Mouse (Mus musculus) limb, embryonic 14.5 days (tissue): Measurements from ENCODE around the gene Gm10518. TPM values are rescaled to one million over a fixed set of nuclear protein-coding genes. Genes with fewer than 3 reads are reported as not detected.
"Not testable (repeated sequence)": the region's sequence is repeated elsewhere in the genome, so short reads cannot be mapped to it uniquely, and the experiment has no call there.

Source experiments
- ATAC-seq: fragments of 200-750 bp; cut with Nextera tagmentation; 2 replicates; pipeline ENCODE4 v1.8.0; 2017; ENCODE audit warnings: low read depth, moderate number of reproducible peaks, moderate TSS enrichment; ENCODE audit not compliant: low FRiP score
- DNase-seq: peaks from one replicate; pipeline ENCODE4 v3.0.0-alpha.2; 2015; ENCODE audit warnings: low spot score
- H3K27ac ChIP-seq: fragments of 300-500 bp; sonication (generic); replicated peaks from 2 replicates; pipeline ENCODE4 v1.5.1; 2014; ENCODE audit warnings: low read depth, mild to moderate bottlenecking, low read length, moderate library complexity, mixed read lengths
- H3K27me3 ChIP-seq: fragments of 300-500 bp; sonication (generic); 2 replicates; pipeline ENCODE4 v1.6.1; 2014; ENCODE audit warnings: low read length, mixed read lengths; ENCODE audit not compliant: control insufficient read depth, insufficient read depth
- H3K36me3 ChIP-seq: fragments of 300-500 bp; sonication (generic); 2 replicates; pipeline ENCODE4 v1.6.1; 2014; ENCODE audit warnings: mild to moderate bottlenecking, low read length, moderate library complexity, mixed read lengths; ENCODE audit not compliant: control insufficient read depth, insufficient read depth
- H3K4me1 ChIP-seq: fragments of 300-500 bp; sonication (generic); 2 replicates; pipeline ENCODE4 v1.6.1; 2014; ENCODE audit warnings: antibody characterized with exemption, low read length, mixed read lengths; ENCODE audit not compliant: control insufficient read depth, insufficient read depth
- H3K4me2 ChIP-seq: fragments of 300-500 bp; sonication (generic); replicated peaks from 2 replicates; pipeline ENCODE4 v1.6.1; 2014; ENCODE audit warnings: low read depth, mild to moderate bottlenecking, low read length, moderate library complexity; ENCODE audit not compliant: severe bottlenecking
- H3K4me3 ChIP-seq: fragments of 300-500 bp; sonication (generic); replicated peaks from 2 replicates; pipeline ENCODE4 v1.5.1; 2014; ENCODE audit warnings: low read length
- H3K9ac ChIP-seq: fragments of 300-500 bp; sonication (generic); 2 replicates; pipeline ENCODE4 v1.6.1; 2014; ENCODE audit warnings: mild to moderate bottlenecking, low read depth, low read length, moderate library complexity; ENCODE audit not compliant: severe bottlenecking
- H3K9me3 ChIP-seq: fragments of 300-500 bp; sonication (generic); 2 replicates; pipeline ENCODE4 v1.6.1; 2016; ENCODE audit warnings: low read length; ENCODE audit not compliant: control insufficient read depth
- POLR2A ChIP-seq: fragments of 200-500 bp; IDR thresholded peaks from 2 replicates; pipeline ENCODE4 v1.8.0; 2012; ENCODE audit warnings: inconsistent platforms, mild to moderate bottlenecking, moderate library complexity, borderline replicate concordance; ENCODE audit not compliant: insufficient read depth, insufficient read length; ENCODE audit errors: extremely low read depth
- WGBS: fragments of 180-500 bp; shearing (Covaris S2); extraction: QIAGEN DNeasy Blood & Tissue Kit; methylation state at CpG from one replicate; pipeline ENCODE4 v1.1.7; 2014; 5-methylcytosine and 5-hydroxymethylcytosine counted together
- polyA plus RNA-seq, 2 experiments: library from polyadenylated mRNA; depleted of rRNA in 1 of 2; stranded (reverse) in 1 of 2; unstranded in 1 of 2; fragments of >200 nt; fragmentation: Nextera tagmentation in 1 of 2; extraction: Ambion mirVana in 1 of 2; gene quantifications; 2 replicates each; pipeline versions ENCODE4 v1.2.1 to v1.2.3; 2012 to 2014

Gm10518 gene
- polyA plus RNA-seq, 2 experiments: not detected

- no peak overlapping the region for H3K4me2 ChIP-seq
- no peaks in the 10 kb centered on the region for H3K9me3 ChIP-seq
- no peak overlapping the region for H3K27ac ChIP-seq
- no peak overlapping the region for H3K9ac ChIP-seq
- DNase-seq: no peak
- H3K4me3 ChIP-seq: no peak overlapping the region
- H3K36me3 ChIP-seq: no peaks in the 10 kb centered on the region
- TF ChIP-seq POLR2A: no peak
- H3K4me1 ChIP-seq: no peaks in the 10 kb centered on the region
- ATAC-seq: no peak
- H3K27me3 ChIP-seq: no peaks in the 10 kb centered on the region
- WGBS: 73% methylated on average over 2 of the region's 2 CpGs
Measured at GRCm38 (mm10) chr1:179814616-179815015, 11.4 kb downstream of the Gm10518 start.

- not testable (repeated sequence) for H3K27me3 ChIP-seq, ATAC-seq, H3K4me2 ChIP-seq, H3K9me3 ChIP-seq, H3K27ac ChIP-seq, H3K4me1 ChIP-seq, DNase-seq, H3K4me3 ChIP-seq, H3K36me3 ChIP-seq, H3K9ac ChIP-seq
- 90% methylated on average over 11 of the region's 11 CpGs for WGBS
Measured at GRCm38 (mm10) chr1:179818490-179819278, 15.5 kb downstream of the Gm10518 start.

- ATAC-seq: no peak
- H3K9ac ChIP-seq: no peak overlapping the region
- 79% methylated on average over 5 of the region's 5 CpGs for WGBS
Measured at GRCm38 (mm10) chr1:179824549-179824948, 21.4 kb downstream of the Gm10518 start.

DNA sequence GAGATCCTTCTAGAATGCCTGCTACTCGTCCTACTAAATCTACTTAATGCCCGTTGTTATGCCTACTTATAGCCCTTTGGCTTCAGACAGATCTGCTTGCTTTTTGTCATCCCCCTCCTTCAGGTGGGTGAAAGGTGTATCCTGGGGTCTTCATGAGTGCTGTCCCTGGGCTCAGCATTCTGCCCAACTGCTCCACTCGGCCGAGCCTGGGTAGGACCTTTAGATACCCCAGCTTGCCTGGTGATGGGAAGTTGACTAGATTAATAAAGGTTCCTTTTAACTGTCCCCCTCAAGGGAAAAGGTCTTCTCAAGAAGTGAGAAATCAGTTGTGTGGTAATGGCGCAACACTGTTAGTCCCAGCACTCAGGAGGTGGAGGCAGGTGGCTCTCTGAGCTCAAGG, 24.9 kb downstream of the Gm10518 start:
- Histone ChIP-seq H3K4me1 (no peaks in the 10 kb centered on the region), H3K27me3 (no peaks in the 10 kb centered on the region), H3K27ac (no peak overlapping the region), H3K4me3 (no peak overlapping the region), H3K4me2 (no peak overlapping the region), H3K36me3 (no peaks in the 10 kb centered on the region), H3K9ac (no peak overlapping the region), H3K9me3 (no peaks in the 10 kb centered on the region)
- no peak for TF ChIP-seq POLR2A
- DNase-seq (no peak), ATAC-seq (no peak)
- 87% methylated on average over 5 of the region's 5 CpGs for WGBS

More at GRCm38 (mm10) chr1:179824549-179824948, 21.4 kb downstream of the Gm10518 start:
- Histone ChIP-seq H3K9me3 (no peaks in the 10 kb centered on the region), H3K4me3 (no peak overlapping the region), H3K4me1 (no peaks in the 10 kb centered on the region), H3K4me2 (no peak overlapping the region), H3K27me3 (no peaks in the 10 kb centered on the region), H3K36me3 (no peaks in the 10 kb centered on the region), H3K27ac (no peak overlapping the region)
- DNase-seq: no peak
- no peak for TF ChIP-seq POLR2A

GRCm38 (mm10) chr1:179828900-179829299, 25.7 kb downstream of the Gm10518 start:
- no peak overlapping the region for H3K4me3 ChIP-seq
- no peaks in the 10 kb centered on the region for H3K36me3 ChIP-seq
- no peaks in the 10 kb centered on the region for H3K9me3 ChIP-seq
- no peak overlapping the region for H3K27ac ChIP-seq
- H3K27me3 ChIP-seq: no peaks in the 10 kb centered on the region
- no peak overlapping the region for H3K9ac ChIP-seq
- DNase-seq (no peak), ATAC-seq (no peak)
- no peak overlapping the region for H3K4me2 ChIP-seq
- no peak for TF ChIP-seq POLR2A
- no peaks in the 10 kb centered on the region for H3K4me1 ChIP-seq
- WGBS: 80% methylated on average over 4 of the region's 4 CpGs
